Mouse (Mus musculus) spleen, adult 12 weeks (tissue): Measurements from ENCODE around the gene Lrsam1.

Experiments
- DNase-seq: peaks from one replicate; pipeline ENCODE4 v3.0.0; 2022; ENCODE audit warnings: low spot score

Lrsam1 gene

DNA sequence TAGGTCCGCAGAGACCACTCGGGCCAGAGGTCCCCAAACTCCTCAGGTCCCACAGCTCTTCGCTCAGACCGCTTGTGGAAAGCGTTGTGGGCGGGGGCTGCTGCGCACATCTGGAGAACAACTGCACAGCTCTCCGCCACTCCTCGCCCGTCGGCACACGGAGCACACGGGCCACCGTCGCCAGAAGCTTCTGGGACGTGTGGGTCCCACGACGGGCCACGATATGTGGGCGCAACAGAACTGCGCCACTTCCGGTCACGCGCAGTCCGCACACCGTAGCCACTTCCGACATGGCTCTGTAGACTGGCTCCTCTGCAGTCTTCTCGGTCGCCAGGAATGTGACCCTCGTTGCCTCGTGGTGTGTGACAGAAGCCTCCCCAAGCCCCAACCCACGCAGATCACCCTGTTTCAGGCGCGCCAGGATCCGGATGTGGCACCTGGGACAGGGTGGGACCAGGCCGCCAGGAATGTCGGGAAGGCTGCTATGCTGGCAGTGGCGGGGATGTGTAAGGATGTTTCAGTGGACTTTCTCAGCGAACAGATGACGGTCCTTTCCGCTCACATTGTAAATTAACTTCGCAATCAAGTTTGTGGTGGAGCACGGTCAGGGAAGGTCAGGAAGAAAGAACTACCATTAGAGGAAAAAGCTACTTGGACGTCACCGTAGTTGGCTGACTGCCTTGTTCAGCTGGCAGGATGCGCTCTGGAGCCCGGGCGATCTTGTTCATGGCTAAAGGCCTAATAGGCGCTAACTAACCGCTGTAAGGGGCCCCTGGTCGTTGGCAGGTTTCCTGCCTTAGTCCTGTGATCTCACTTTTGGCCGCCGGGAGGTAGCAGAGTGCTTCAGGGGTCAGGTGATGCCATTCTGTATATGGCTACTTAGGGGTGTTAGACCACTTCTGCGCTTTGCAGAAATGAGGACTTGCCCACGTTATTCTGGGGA lies 5.5 kb upstream of the Lrsam1 start:
- peak; percentile 75 for DNase-seq

DNA sequence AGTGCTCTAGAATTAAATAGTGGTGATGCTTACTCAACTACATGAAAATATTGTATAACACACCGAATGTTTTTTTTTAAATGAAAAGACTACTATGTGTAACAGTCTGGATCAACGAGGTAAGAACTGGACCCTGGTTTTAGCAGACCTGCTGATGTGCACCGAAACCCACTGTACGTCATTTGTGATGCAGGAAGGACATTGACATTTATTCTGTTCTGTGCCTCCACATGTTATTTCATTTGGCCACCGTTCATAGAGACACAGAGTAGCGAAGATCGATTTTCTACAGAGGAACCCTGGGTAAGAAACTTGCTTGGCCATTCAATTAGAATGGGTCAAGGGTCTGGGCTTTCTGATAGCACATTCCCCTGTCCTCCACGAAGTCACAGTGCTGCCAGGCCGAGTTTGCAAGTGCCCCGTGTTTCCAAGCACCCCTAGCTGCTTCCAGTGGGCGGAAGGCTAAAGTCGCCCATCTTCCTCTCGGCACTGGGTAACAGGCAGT lies 4.8 kb upstream of the Lrsam1 start:
- DNase-seq = no peak

DNA sequence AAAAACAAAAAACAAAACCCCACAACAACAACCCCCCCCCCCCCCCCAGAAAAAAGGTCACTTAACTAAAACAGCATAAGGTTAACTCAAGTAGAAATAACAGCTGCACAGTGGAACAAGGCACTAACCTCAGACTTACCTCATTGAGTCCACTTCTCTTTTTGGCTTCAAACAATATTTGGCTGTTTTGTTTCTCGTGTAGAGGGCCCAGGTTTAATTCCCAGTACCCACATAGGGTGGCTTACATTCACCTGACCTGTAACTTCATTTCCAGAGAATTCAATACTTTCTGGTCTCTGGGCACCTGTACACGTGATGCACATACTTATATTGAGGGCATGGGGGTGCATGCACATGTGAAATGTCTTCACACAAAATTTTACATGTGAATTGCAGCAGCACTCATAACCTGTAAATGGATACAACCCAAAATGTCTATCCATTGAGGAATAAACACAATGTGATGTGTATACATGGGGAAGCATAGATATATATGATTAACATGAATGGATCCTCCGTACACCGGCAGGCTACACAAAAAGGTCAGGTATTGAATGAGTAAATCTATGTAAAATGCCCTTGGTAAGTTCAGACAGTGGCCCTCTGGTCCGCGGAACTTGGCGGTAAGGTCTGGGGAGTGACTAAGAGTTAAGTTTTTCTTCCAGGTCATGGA lies 4.2 kb upstream of the Lrsam1 start:
- DNase-seq = no peak

DNA sequence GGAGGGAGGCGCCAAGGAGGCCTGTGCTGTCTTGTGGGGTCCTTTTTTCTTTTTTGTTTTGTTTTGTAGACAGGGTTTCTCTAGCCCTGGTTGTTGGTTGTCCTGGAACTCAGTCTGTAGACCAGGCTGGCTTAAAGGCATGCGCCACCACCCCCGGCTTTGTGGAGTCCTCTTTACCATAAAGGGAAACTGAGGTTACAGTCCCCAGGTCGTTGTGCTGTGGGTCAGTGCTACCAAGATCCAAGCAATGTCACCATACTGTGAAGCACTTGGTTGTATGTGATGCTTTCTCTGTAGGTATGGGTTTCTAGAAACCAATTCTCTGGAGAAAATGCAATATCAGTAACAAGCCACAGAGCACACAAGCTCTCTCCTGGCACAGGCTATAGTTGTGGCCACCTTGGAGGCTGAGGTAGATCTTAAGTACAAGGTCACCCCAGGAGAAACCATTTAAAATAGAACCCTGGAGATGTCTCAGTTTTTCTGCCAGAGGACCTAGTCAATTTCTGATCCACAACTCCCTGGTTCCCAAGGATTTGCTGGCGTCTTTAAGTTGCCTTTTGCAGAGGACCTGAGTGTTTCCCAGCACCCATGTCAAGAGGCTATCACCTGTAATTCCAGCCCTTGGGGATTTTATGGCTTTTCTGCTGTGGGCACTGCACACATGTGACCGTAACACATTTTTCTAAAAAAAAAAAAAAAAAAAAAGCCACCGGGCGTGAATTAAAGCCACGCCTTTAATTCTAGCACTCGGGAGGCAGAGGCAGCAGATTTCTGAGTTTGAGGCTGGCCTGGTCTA lies 3.4 kb upstream of the Lrsam1 start:
- DNase-seq = no peak

DNA sequence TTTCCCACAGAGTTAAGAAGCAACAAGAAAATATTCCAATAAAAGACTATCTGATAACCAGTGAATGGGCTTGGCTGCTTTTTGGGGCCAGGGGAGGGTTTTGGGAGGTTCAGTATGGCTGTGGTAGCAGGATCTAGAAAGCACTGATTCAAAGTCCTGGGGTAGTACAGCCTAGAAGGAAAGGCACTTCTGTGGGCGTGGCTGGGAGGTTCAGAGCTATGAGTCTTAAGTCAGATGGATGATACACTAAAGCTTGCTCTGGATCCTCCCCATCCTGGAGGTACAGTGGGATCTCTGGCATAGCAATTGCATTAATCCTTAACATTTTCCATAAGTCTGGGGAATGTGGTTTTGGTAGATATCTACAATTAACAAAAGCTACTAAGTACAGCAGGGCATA lies 2.6 kb upstream of the Lrsam1 start:
- DNase-seq = no peak

DNA sequence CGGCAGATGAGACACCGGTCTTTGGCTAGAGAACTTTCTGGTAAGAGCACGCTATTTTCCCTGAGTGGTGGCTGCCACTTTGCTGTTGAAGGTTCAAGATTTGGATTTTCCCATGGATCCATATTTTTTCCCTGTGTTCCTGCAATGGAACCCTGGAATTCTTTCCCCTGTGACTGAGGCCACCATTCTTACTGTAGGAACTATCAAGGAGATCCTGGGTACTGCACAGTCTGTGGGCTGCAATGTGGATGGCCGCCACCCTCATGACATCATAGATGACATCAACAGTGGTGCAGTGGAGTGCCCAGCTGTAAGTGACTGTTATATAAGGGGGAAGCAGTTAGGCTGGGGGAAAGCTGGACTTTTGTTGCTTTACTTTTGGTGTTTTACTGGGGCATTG lies 2.1 kb upstream of the Lrsam1 start:
- DNase-seq = no peak

DNA sequence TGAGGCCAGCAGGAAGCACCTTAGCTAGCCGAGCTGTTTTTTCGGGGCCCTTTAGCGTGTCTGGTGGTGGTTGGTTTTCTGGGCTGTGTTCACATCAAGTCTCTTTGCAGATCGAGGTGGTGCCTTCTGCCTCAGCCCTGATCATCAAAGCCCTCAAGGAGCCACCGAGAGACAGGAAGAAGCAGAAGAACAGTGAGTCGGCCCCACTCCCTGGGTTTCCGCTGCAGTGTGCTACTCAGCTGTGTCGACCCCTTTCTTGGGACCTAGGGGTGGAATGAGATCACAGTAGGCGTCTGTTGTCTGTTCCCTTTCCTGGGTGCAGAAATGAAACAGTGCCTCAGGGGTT lies 1.4 kb upstream of the Lrsam1 start:
- DNase-seq = no peak

DNA sequence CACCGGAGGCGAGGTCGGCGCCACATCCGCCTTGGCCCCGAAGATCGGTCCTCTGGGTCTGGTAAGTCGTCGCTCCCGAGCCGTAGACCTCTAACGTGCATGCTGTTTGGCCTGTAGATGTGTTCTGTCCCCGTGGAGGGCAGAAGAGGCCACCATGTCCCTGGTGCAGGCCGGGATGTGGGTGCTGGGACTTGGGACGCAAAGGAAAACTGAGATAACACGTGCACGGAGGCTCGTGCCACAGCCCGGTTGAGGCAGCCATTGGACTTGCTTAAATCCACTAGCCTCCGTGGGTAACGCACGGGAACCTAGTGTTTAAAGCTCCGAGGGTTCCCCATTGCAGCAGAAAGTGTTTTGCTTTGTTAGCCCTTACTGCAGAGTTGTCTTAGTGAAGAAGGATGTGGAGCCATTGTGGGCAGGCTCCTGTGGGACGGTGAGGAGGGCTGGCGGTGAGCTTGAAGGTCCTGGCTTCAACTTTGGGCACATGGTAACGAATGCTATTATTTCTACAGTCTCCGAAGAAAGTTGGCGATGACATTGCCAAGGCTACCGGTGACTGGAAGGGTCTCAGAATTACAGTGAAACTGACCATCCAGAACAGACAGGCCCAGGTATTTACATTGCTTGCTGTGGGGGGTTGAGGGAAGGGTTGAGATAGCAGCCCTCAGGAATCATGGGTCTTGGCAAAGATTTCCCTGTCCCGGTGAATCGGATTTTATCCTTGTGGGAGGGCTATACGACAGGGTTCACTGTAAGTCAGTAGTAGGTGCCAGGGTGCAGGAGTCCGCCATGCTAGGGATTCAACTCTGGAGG lies 854 bp upstream of the Lrsam1 start:
- DNase-seq = no peak

DNA sequence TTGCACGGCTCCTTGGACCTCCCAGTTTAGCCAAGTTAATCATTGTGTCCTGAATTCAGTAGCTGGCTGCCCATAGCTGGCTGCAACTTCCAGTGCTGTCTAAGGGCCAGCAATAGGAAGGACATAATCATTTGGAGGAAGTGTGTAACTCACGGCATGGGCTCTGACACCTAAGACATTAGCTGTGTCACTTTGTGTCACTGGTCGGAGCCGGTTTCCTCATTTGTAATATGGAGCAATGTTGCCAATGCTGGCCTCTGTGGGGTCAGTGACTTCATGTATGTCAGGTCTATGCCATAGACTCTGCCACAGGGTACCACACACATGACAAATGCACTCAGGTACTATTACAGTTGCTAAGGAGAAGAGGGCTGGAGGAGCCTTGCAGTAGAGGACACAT lies 1.1 kb downstream of the Lrsam1 start:
- DNase-seq = no peak

DNA sequence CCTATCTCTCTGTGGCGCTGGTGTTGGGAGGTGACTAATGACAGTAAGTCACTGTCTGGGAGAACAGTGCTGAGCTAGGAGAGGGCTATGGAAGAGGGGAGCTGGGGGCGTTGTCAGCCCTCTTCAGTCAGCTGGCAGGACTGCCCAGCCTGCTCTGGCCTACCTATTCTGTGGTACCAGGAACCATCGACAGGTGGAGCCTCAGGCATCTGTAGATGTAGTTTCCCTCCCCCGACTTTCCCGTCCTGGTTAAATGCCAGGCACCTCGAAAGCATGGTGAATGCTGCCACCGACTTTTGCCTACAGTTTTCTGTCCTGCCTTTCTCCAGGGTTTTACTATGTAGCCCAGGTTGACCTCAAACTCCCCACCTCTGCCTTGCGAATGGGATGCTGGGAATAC lies 4.1 kb downstream of the Lrsam1 start:
- no peak for DNase-seq

DNA sequence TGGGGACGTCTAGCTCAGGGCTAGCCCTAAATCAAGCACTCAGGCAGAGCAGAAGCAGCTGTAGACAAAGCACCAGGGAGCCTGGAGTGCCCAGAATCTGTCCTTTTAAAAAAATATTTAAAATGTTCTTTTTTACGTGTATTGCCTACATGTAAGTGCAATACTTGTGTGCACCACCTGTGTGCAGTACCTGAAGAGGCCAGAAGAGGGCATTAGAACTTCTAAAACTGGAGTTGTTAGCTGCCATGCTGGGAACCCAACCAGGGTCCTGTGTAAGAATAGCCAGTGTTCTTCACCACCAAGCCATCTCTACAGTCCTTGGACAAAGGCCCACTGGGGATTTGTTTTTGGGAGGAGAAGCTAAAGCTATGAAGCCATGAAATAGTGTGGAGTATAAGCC lies 6.8 kb downstream of the Lrsam1 start:
- no peak for DNase-seq

DNA sequence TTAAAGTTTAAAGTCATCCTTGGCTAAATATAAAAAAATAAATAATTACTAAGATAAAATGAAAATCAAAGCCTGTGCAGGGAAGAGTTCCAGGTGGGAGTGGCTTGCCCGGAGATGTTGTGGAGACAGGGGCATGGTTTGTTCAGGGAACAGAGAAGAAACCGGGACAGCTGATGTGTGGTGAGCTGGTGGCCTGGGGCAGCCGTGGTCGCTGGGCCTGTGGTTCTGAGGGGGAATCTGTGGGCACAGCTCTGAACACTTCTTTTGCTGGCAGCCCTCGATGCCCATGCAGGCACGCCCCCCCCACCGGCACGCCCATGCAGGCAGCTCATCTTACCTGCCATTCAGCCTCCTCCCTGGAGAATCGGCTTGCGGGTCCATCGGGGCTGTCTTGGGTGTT lies 14.0 kb downstream of the Lrsam1 start:
- DNase-seq = no peak

DNA sequence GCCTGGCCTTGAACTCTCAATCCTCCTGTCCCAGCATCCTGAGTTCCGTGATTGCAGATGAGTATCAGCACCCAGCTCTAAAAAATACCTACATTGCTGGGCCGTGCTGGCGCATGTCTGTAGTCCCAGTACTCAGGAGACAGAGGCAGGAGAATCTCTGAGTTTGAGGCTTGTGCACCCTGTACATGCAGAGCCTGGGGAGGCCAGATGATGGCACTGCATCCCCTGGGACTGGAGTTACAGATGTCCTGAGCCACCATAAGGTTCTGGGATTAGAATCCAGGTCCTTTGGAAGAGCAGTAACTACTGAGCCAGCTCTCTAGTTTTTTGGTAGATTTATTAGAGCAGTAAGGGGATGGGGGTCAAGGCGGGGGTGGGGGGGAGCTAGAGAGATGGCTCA lies 20.9 kb downstream of the Lrsam1 start:
- no peak for DNase-seq

DNA sequence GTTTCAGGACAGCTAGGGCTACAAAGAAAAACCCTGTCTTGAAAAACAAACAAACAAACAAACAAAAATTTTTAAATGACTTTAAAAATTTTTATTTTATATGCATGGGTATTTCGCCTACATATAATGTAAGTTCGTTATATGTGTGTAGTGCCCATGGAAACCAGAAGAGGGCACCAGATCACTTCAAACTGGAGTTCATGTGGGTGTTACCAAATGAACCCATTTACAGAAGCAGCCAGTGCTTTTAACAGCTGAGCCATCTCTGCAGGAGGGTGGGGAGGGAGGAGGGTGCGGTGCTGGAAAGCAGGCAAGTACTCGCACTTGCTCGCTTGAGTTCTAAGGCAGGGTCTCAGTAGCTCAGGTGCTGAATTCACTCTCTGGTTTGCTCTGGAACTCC lies 22.0 kb downstream of the Lrsam1 start:
- DNase-seq = no peak

DNA sequence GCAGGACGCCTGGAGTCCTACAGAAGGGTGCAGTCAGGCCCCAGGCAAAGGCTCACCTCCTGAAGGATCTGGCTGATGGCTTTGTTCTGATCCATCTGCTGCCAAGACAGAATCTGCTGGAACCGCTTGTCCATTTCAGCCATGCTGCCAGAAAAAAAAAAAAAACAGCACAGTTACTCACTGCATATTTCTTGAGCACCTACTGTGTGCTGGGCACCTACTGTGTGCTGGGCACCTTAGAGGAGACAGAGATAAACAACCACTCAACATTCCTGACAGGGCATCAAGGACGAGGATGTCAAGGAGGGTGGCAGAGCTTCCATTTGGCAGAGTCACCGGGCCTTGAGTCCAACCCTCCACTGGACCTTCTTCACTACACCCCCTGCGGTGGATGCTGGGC lies 22.7 kb downstream of the Lrsam1 start:
- DNase-seq = no peak

DNA sequence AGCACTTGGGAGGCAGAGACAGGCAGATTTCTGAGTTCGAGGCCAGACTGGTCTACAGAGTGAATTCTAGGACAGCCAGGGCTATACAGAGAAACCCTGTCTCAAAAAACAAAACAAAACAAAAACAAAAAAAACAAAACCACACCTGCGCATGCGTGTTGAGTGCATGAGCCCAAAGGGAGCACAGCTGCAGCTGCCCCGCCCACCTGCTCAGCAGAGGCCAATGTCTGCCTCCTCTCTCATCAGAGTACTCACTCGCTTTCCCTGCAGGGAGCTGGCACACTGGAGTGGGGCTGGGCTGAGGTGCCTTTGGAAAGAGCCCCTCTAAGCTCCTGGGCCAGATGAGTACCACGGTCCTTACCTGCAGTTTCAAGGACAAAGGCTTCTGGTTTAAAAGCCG lies 29.7 kb downstream of the Lrsam1 start:
- no peak for DNase-seq

DNA sequence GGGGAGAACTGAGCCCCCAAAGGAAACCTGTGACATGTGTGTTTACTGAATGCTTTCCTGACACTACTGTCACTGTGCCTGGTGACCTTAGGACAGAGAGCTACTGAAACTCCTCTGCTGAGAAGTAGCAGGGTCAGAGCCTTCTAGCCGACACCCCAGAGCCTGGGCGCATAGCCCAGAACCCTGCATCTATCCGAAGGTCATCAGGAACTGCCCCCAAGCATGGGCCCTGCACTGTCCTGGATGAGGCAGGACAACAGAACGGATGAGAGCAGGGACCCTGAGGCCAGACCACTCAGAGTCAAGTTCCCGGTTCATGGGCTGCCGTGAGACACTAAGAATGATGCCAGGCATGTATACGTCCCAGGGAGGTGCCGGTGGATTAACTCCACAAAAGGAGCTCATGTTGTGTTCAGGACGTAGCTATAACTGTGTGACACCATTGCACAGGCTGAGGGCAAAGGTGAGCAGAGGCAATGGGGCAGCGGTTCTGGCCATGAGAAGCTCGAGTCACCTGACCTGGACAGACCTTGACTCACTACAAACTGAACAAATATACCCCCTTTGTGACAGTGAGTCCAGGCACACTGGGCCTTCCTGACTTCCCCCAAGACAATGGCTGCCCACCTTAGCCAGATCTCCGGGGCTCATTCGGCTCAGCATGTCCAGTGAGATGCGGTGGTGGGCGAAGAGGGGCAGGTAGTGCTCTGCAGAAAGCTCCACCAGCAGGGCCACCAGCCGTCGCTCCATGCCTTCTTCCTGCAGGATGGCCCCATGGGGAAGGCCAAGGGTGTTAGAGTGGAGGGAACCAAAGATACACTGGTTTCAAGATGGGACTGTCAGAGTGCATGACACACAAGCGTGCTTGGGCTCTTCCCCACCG lies 32.2 kb downstream of the Lrsam1 start:
- no peak for DNase-seq

DNA sequence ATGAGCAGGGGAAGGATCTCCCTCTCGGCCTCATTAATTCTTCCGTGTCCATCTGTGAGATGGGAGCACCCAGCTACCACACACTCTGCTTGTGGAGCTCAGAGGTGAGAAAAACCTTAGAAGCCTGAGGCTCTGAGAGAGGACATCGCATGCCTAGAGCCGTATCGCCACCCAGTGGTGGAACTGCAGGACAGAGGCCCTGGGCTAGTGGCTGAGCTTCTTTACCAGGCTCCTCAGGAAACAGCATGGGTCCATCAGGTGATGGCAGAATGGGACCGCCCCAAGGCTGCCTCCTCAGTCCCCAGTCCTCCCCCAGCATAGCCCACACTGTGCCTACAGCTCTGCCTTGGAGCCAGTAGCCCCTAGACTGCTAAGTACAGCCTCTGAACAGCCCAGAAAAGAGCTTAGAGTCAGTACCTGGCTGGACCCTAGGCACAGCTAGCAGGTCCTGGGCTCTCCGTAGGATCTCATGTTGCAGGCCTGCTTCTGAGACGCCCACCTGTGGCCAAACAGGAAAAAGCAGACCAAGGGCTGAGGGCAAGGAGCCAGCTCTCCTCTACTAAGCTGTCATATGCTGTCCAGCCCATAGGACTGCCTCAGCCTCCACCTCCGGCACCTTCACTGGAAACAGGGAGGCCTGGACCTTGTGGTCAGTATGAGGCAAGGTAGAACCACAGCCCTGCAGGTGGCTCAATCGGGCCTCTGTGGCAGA lies 33.0 kb downstream of the Lrsam1 start:
- DNase-seq = no peak

DNA sequence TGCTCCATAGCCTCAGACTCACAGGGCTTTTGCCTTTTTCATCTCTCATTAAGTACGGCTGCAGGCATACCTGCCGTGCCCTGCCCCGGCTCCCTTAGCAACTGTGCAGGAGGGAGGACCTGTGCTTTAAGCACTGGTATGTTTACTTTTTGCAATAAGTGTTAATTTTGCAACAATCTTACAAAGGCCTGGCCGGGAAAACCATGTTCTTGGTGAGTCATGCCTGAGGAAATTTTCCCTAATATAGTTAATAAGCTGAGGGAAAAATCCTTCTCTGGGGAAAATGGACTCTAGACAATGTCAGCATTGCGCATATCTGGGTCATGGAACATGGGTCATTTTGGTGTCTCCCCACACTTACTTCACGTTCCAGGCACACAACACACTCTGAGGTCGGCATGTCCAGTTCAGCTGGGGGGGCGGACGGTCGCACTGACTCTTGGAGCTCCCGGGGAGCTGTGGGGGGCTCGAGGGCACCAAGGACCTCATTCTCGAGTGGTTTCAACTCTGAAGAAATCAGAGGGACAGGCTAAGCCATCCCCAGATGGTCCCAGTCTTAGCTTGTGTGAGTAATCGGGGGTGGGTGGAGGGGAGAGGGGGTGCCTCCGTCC lies 33.7 kb downstream of the Lrsam1 start:
- no peak for DNase-seq
